Mouse (Mus musculus): Measurements from ENCODE around the gene Klrg1.

- TF ChIP-seq POLR2A (IDR thresholded peaks at IDR 0.05; ENCODE audit: low read depth, low read length), result no peak
- TF ChIP-seq CTCF (IDR thresholded peaks at IDR 0.05; ENCODE audit: extremely low read depth, insufficient read length, insufficient replicate concordance, low read depth, low read length), result no peak
Measured at GRCm38 (mm10) chr6:122299621-122300133, 17.0 kb upstream of the Klrg1 start.

Data from small intestine, adult 2 months (tissue).